ENCODE assay signal across 8 mouse cellular contexts in genomic region chr7:12422245-12422849, GRCm38 (mm10). TPM values are rescaled to one million over a fixed set of nuclear protein-coding genes. Genes with fewer than 3 reads are reported as not detected.
A peak's percentile ranks its signal among the peaks of the same experiment; 100 is the strongest.
DNase-seq lines count a peak whose midpoint lies in the region; ATAC-seq and TF ChIP-seq lines count a peak whose summit lies in the region.

TSS of gene Zfp551 (minus strand) at chr7:12422751.

- H3K4me2 ChIP-seq in heart, embryonic 12.5 days, result peak within 1 kb of the TSS; percentile 78
- peak within 1 kb of the TSS; percentile 57 for H3K4me2 ChIP-seq in kidney, embryonic 16.5 days (replicated peaks; ENCODE audit: low read depth, low read length)
- peak within 1 kb of the TSS; percentile 80 for H3K4me2 ChIP-seq in myocyte (ENCODE audit: low read depth)

- no peak for TF ChIP-seq CTCF in C2C12 (IDR thresholded peaks at IDR 0.05; ENCODE audit: control insufficient read depth, insufficient read depth, insufficient read length)

- H3K36me3 ChIP-seq in C2C12 (ENCODE audit: control insufficient read depth, insufficient read depth) (no peaks in the 10 kb centered on the region), myocyte (ENCODE audit: control insufficient read depth, insufficient read depth) (no peaks in the 10 kb centered on the region)
- H3K36me3 ChIP-seq in heart, embryonic 12.5 days, result peaks cover 15% of the 10 kb centered on the region
- 0 out of 2 replicates have a peak, but pooled peaks cover 5% of the 10 kb centered on the region for H3K36me3 ChIP-seq in kidney, embryonic 16.5 days (ENCODE audit: insufficient read depth, low read length)
- H3K36me3 ChIP-seq in splenic B cell, adult 2 months (ENCODE audit: control insufficient read depth, insufficient read depth, low read length, poor library complexity, severe bottlenecking), result no peaks in the 10 kb centered on the region

- peak; percentile 29 for TF ChIP-seq POLR2A in myocyte (IDR thresholded peaks at IDR 0.05; ENCODE audit: insufficient read length, low read depth)

- peak; percentile 79 for DNase-seq in brain, adult 2 months (ENCODE audit: low read depth, low spot score)
- peak; percentile 70 for DNase-seq in liver
- peak; percentile 18 for DNase-seq in splenic B cell, adult 2 months (ENCODE audit: low read depth, low spot score)

- H3K9me3 ChIP-seq in heart, embryonic 12.5 days (replicated peaks), result no peaks in the 10 kb centered on the region
- no peaks in the 10 kb centered on the region for H3K9me3 ChIP-seq in kidney, embryonic 16.5 days (ENCODE audit: low read length)

- H3K27me3 ChIP-seq in C2C12 (ENCODE audit: control insufficient read depth, insufficient read depth, insufficient read length) (no peaks in the 10 kb centered on the region), myocyte (ENCODE audit: control insufficient read depth, insufficient read depth, insufficient read length) (no peaks in the 10 kb centered on the region)
- no peaks in the 10 kb centered on the region for H3K27me3 ChIP-seq in heart, embryonic 12.5 days (replicated peaks)
- no peaks in the 10 kb centered on the region for H3K27me3 ChIP-seq in kidney, embryonic 16.5 days (ENCODE audit: insufficient read depth, low read length)
- no peaks in the 10 kb centered on the region for H3K27me3 ChIP-seq in splenic B cell, adult 2 months (ENCODE audit: control insufficient read depth, insufficient read depth, low read length, poor library complexity, severe bottlenecking)

- WGBS in heart, embryonic 12.5 days, result under 1% methylated on average over 27 of the region's 27 CpGs
- WGBS in kidney, embryonic 16.5 days, result under 1% methylated on average over 27 of the region's 27 CpGs

- H3ac ChIP-seq in C2C12 (ENCODE audit: control insufficient read depth, insufficient read length, low read depth) (peak within 1 kb of the TSS; percentile 72), myocyte (ENCODE audit: control insufficient read depth, insufficient read length) (peak within 1 kb of the TSS; percentile 15)

- H3K27ac ChIP-seq in heart, embryonic 12.5 days (ENCODE audit: poor library complexity, severe bottlenecking), result no peak within 1 kb of the TSS; the same call in 1 of the 2 replicates
- H3K27ac ChIP-seq in kidney, embryonic 16.5 days (ENCODE audit: low read length), result 0 out of 2 replicates have a peak within 1 kb of the TSS, but pooled peaks have one; percentile 55

- peaks cover 7% of the 10 kb centered on the region; the same call in 1 of the 2 replicates for H3K4me1 ChIP-seq in heart, embryonic 12.5 days (replicated peaks)
- H3K4me1 ChIP-seq in kidney, embryonic 16.5 days (ENCODE audit: insufficient read depth, low read length), result peaks cover 7% of the 10 kb centered on the region

- peak within 1 kb of the TSS; percentile 72 for H3K9ac ChIP-seq in heart, embryonic 12.5 days
- peak within 1 kb of the TSS; percentile 69 for H3K9ac ChIP-seq in kidney, embryonic 16.5 days (replicated peaks; ENCODE audit: low read length)

- H3K79me2 ChIP-seq in C2C12 (ENCODE audit: control insufficient read depth, insufficient read depth), result no peaks in the 10 kb centered on the region
- H3K79me2 ChIP-seq in myocyte (ENCODE audit: control insufficient read depth, insufficient read depth), result no peaks in the 10 kb centered on the region

- no peaks in the 10 kb centered on the region for H3K79me3 ChIP-seq in C2C12 (ENCODE audit: low read depth)

- H3K4me3 ChIP-seq in C2C12 (ENCODE audit: insufficient read depth, poor library complexity, severe bottlenecking) (peak within 1 kb of the TSS; percentile 35), myocyte (peak within 1 kb of the TSS; percentile 32)
- H3K4me3 ChIP-seq in heart, embryonic 12.5 days, result peak within 1 kb of the TSS; percentile 56
- H3K4me3 ChIP-seq in kidney, embryonic 16.5 days (ENCODE audit: low read length), result peak within 1 kb of the TSS; percentile 63

- ATAC-seq in erythroid progenitor cell, adult 5-6 weeks (replicated peaks; ENCODE audit: low FRiP score, poor library complexity, severe bottlenecking), result peak; percentile 52; the same call in 1 of the 2 replicates
- ATAC-seq in heart, embryonic 12.5 days (ENCODE audit: insufficient number of reproducible peaks, low FRiP score), result peak; percentile 93
- ATAC-seq in kidney, embryonic 16.5 days (ENCODE audit: low FRiP score, low TSS enrichment), result peak; percentile 98

TF ChIP-seq in C2C12, 6 proteins besides CTCF, POLR2A, EP300 and RAD21:
- TF ChIP-seq FOSL1 (IDR thresholded peaks at IDR 0.05; ENCODE audit: insufficient read depth, low read length, poor library complexity, severe bottlenecking) (no peak), MYOD1 (IDR thresholded peaks at IDR 0.05; ENCODE audit: control insufficient read depth, insufficient read length, low read depth) (no peak), MAX (IDR thresholded peaks at IDR 0.05) (no peak), MYOG (IDR thresholded peaks at IDR 0.05; ENCODE audit: control insufficient read depth, extremely low read depth, insufficient read length) (no peak), CEBPB (IDR thresholded peaks at IDR 0.05; ENCODE audit: low read depth) (no peak), USF1 (IDR thresholded peaks at IDR 0.05; ENCODE audit: low read depth) (no peak)

TF ChIP-seq in myocyte, 11 proteins besides CTCF, POLR2A, EP300 and RAD21:
- TF ChIP-seq CEBPB (IDR thresholded peaks at IDR 0.05; ENCODE audit: insufficient read depth, poor library complexity, severe bottlenecking) (no peak), MYOG (IDR thresholded peaks at IDR 0.05; ENCODE audit: control insufficient read depth in 1 of 3, insufficient read depth in 1 of 3, insufficient read length in 2 of 3, low read depth in 2 of 3) (peak in 1 of 3 experiments; percentile 1)

RNA-seq across cellular contexts. Expression of gene Zfp551, which starts in this region (rescaled TPM):
- polyA plus RNA-seq in C2C12 (2012; fragmentation: generic; extraction: Trizol) (0.39 TPM), myocyte (2012; fragmentation: generic; extraction: Trizol) (0.48 TPM)
- not detected in 2 replicates for total RNA-seq in erythroid progenitor cell, adult 5-6 weeks (2015; ENCODE audit: low replicate concordance)
- total RNA-seq in erythroid progenitor cell, adult 5-6 weeks (2017; ENCODE audit: low replicate concordance), result not detected in 2 replicates
- 2.7 and 2.8 TPM in 2 replicates for polyA plus RNA-seq in heart, embryonic 12.5 days (2016; fragmentation: Nextera tagmentation; extraction: Ambion mirVana)
- 3.7 and 4.6 TPM in 2 replicates for polyA plus RNA-seq in kidney, embryonic 16.5 days (2015; fragmentation: Nextera tagmentation; extraction: Ambion mirVana)

Comparison
In these comparisons a context has a peak if more than half of its experiments do, and no peak if none do; other contexts are left out.
1. Peak in ATAC-seq in erythroid progenitor cell, adult 5-6 weeks; RNA of the gene not detected or under 1 TPM.
2. DNase-seq: peak in every context shown above with its lines; median percentile 79 in brain, adult 2 months; 70 in liver; 18 in splenic B cell, adult 2 months.